In the genomic region with DNA sequence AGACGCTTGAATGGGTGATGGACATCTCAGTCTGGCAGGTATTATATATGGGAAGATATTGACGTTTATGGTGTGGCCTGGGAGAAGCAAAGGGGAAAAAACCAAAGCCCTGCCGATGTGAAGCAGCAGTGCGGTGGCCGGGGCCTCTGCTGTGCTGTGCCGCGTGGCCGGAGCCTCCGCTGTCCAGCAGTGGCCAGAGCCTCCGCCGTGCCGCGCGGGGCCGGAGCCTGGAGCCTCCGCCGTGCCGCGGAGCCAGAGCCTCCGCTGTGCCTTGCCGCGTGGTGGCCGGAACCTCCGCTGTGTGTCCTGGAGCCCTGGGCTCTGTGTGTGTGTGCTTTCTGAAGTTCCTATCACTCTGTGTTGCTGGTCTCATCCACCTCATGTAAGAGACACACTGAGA, we compare ENCODE assay signal across 8 mouse cellular contexts. TPM values are rescaled to one million over a fixed set of nuclear protein-coding genes. Genes with fewer than 3 reads are reported as not detected.
A peak's percentile ranks its signal among the peaks of the same experiment; 100 is the strongest.
DNase-seq lines count a peak whose midpoint lies in the region; ATAC-seq lines count a peak whose summit lies in the region.

No protein-coding gene starts in this region.

- no peaks in the 10 kb centered on the region for H3K9me3 ChIP-seq in heart, embryonic 15.5 days (replicated peaks)
- no peaks in the 10 kb centered on the region for H3K9me3 ChIP-seq in liver, embryonic 15.5 days (replicated peaks)

- peak overlapping the region; percentile 48; the same call in 1 of the 2 replicates for H3K27ac ChIP-seq in heart, embryonic 15.5 days
- H3K27ac ChIP-seq in liver, embryonic 15.5 days (replicated peaks) = no peak overlapping the region

- intact Hi-C loops in gastrocnemius, postnatal 14 days (cut with DNase I; ENCODE audit: low total_unique reads) = no loop called here

- peak; percentile 32 for DNase-seq in gastrocnemius, postnatal 14 days
- no peak for DNase-seq in gastrocnemius, adult 8-10 months (ENCODE audit: low spot score in 2 of 2)
- peak; percentile 25 for DNase-seq in R1 (ENCODE audit: low read depth, low spot score)
- DNase-seq in T-cell, adult 2 months (ENCODE audit: low spot score) = no peak
- DNase-seq in spleen, postnatal 4 days (ENCODE audit: low spot score in 2 of 2) = no peak
- no peak for DNase-seq in frontal cortex, postnatal 10 days (ENCODE audit: low spot score in 2 of 2)

- H3K9ac ChIP-seq in heart, embryonic 15.5 days = peak overlapping the region; percentile 42; the same call in 1 of the 2 replicates
- H3K9ac ChIP-seq in liver, embryonic 15.5 days = no peak overlapping the region

- peaks cover 15% of the 10 kb centered on the region for H3K4me1 ChIP-seq in heart, embryonic 15.5 days (replicated peaks)
- no peaks in the 10 kb centered on the region for H3K4me1 ChIP-seq in liver, embryonic 15.5 days (replicated peaks)

- no peaks in the 10 kb centered on the region for H3K27me3 ChIP-seq in heart, embryonic 15.5 days
- H3K27me3 ChIP-seq in liver, embryonic 15.5 days = no peaks in the 10 kb centered on the region

- peak overlapping the region; percentile 62 for H3K4me2 ChIP-seq in heart, embryonic 15.5 days
- peak overlapping the region; percentile 14; the same call in 1 of the 2 replicates for H3K4me2 ChIP-seq in liver, embryonic 15.5 days

- peaks cover 13% of the 10 kb centered on the region for H3K36me3 ChIP-seq in heart, embryonic 15.5 days
- H3K36me3 ChIP-seq in liver, embryonic 15.5 days (replicated peaks) = no peaks in the 10 kb centered on the region

- peak overlapping the region; percentile 37 for H3K4me3 ChIP-seq in heart, embryonic 15.5 days
- no peak overlapping the region for H3K4me3 ChIP-seq in liver, embryonic 15.5 days (replicated peaks)

- no peak for ATAC-seq in heart, embryonic 15.5 days (replicated peaks; ENCODE audit: insufficient number of reproducible peaks, insufficient read depth, low FRiP score, low read depth)
- ATAC-seq in liver, embryonic 15.5 days (ENCODE audit: insufficient read depth) = no peak

- WGBS in heart, embryonic 15.5 days = 68% methylated on average over 24 of the region's 24 CpGs
- WGBS in liver, embryonic 15.5 days (ENCODE audit: insufficient replicate concordance) = 63% methylated on average over 24 of the region's 24 CpGs

RNA-seq across cellular contexts. Expression of gene Socs5, which starts 17.9 kb away (rescaled TPM):
- 10 to 100 TPM; 11.3 to 14.0 TPM for total RNA-seq in gastrocnemius, postnatal 14 days (2021)
- total RNA-seq in gastrocnemius, adult 8-10 months (2022) = 10 to 100 TPM; 13.1 to 17.8 (median 15.2) TPM
- polyA plus RNA-seq in heart, embryonic 15.5 days (2015; fragmentation: Nextera tagmentation; extraction: Ambion mirVana) = 10.5 and 12.2 TPM in 2 replicates
- 1.9 and 2.3 TPM in 2 replicates for polyA plus RNA-seq in liver, embryonic 15.5 days (2015; fragmentation: Nextera tagmentation; extraction: Ambion mirVana)

Comparison
In these comparisons a context has a peak if more than half of its experiments do, and no peak if none do; other contexts are left out.
1. DNase-seq: peak in gastrocnemius, postnatal 14 days (single experiment) and R1 (single experiment); none in gastrocnemius, adult 8-10 months (0 of 2), T-cell, adult 2 months (single experiment), spleen, postnatal 4 days (0 of 2) and frontal cortex, postnatal 10 days (0 of 2).